Mouse (Mus musculus): ENCODE results near the gene Irak4.

DNA sequence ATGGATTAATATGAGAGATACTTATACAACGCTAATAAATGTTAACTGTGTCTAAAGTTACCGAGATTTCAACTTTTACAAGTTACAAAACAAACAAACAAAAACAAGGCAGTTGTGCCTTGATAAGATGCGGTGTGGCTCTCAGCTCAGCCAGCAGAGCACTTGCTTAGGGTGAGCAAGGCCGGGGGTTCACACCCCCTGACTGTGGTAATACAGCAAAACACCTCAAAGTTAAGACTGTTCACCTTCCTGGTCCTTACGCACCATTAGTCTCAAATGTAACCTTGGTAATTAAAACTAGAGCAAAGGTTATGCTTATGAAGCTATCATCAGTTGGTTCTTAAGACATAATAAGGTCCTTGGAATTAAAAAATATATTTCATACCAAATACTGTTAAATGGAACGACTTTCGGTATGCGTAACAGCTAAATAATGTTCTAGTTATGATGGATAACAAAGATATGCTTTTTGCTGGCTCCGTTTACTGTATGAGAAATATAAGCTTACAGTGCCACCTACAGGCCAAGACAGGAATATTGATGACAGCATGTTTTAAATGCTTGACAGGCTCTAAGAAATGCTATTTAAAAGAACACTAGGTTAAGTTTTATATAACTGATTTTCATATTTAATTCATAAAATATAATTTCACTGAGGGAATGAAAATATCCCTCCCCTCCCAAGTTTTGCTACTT, 23.1 kb upstream of the Irak4 start:
- TF ChIP-seq CTCF (conservative IDR thresholded peaks at IDR 0.05; ENCODE audit: insufficient read depth, insufficient read length, low read depth, low read length) (0 out of 2 replicates have a peak, but pooled peaks have one; percentile 28), POLR2A (IDR thresholded peaks at IDR 0.05; ENCODE audit: low read depth, low read length) (no peak)
